Mouse (Mus musculus) c-Kit-positive CD71-positive TER-119-negative erythroid progenitor cells, embryonic 14.5 days (primary cell): ENCODE data around the gene Birc5.

Source experiments
- DNase-seq: peaks from one replicate; pipeline ENCODE4 v3.0.0-alpha.2; 2013; ENCODE audit warnings: low read depth

The Birc5 gene

DNA sequence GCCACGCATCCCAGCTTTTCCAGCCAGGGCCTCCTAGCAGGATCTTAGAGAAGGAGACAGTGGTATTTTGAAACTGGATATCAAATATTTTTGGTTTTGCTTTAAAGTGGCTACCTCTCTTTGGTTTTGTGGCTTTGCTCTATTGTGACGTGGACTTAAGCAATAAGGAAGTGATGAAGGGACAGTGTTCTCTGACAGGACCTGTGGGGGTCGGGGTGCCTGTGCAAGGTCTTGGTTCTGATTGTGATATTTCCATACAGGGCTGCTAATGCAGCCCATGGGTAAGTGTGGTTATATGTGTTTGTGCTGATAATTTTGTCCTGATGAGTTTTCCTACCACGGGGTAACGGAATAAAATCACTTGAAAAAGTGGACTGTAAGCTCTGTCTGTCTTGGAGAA, 6.3 kb downstream of the Birc5 start:
- DNase-seq = no peak

DNA sequence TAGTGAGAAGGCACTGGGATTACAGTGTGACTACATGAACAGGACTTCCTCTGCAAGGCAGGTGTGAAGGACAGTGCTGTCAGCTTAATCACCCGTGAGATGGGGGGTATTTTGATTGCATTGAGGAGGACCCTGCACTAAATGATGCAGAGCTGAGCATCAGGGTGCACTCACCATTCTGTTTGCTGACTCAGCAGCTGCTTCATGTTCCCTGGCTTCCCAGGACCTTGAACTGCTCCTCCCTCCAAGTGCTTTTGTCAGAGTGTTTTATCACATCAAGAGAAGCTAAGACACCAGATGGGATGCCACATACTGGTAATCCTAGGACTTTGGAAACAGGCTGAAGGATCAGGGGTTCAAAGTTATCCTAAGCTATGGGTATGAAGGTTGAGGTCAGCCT, 6.9 kb downstream of the Birc5 start:
- DNase-seq = no peak

DNA sequence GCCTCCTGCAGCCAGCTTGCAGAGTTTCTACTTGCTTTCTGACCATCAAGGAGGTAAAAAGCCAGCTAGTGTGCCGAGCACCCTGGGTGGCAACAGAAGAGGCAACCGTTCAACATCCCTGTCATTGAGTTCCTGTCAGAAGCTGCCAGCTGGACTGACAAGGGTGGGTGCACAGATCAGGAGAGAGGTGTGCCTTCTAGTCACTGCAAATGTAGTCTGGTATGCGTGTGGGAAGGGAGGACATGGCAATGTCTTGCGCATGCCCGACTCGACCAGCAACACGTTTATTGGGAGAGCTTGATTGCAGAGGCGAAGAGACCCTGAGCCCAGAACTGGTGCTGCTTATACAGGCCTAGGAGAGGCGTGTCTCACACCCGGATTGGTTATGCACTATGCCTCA, 8.4 kb downstream of the Birc5 start:
- no peak for DNase-seq

DNA sequence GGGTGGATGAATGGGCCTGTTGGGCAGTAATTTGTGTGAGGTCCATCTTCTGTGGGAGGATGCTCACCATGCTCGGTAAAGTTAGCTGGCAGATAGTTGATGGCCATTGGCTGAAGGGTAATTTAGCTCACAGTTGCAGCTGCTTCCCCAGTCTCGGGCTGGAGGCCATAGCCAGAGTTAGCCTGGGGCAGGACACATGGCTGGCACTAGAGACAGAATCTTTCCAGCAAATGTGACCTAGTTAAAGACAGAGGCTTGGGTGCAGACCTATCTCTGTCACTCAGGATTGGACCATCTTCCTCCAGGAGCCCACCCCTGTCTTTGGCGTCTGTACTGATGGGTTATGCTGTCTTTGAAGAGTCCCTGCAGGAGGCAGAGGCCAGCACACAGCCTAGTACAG, 9.3 kb downstream of the Birc5 start:
- DNase-seq = no peak

DNA sequence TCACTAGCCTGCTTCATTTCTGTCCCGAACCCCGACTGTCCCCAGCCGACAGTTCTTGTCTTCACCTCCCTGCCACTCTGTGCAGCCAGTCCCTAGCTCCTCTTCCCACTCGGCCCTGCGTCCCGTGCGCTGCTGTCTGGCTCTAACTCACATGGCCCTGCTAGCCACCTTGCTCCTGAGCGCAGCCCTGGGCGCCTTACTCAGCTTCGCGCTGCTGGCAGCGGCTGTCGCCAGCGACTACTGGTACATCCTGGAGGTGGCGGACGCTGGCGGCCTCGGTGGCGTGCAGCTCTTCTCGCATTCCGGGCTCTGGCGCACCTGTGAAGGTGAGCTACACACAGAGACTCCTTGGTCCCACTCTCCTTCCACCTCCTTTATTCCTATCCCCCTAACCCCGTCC, 11.6 kb downstream of the Birc5 start, which contains the start of gene Tmem235:
TSS of gene Tmem235 (plus strand) at position 152 of the 400 bp plus-strand sequence.
- no peak for DNase-seq

DNA sequence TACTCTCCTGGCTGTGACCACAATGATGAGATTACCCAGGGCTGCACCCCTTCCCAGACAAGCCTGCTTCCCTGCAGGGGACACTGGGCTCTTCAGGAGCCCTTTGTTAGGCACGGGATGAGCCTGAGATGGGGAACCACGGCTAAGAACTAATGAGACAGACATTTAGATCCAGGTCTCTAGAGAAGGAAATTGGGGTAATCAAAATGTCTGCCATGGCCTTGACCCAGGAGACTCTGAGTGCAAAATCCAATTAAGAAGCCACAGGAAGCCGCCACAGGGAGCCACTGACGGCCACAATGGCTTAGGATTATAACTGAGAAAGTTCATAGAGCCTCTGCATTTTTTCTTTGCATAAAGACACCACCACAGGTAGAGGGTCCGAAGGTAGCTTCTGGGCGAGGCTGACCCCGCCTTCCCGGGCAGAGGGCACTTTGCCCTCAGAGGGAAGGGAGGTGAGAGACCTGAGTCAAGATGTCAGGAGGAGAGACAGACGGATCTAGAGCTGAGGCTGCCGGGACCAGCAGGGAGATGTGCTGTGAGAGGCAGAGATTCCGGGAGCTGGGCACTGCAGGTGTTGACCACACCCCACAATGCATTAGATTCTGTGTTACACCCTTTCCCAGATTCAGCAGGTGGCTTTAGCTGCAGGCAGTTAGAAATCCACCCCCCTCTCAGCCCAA, 14.3 kb downstream of the Birc5 start:
- DNase-seq = no peak

DNA sequence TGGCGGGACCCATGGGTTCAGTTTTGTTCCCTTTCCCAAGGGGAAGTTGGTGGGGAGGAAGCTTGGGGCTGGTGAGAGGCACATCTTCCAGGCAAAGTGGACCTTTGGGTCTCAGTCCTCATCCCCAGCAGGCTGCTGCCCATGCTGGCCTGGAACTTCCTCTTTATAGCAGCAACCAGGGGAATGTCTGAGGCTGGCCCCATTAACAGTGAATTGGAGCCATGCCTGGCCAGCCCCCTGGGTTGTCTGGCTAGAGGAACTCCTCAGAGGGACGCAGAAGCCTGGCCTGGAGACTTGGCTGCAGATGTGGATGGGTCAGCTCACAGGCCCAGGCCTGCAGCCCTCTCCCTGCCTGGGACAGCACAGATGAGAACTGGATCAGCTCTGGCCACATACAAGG, 15.8 kb downstream of the Birc5 start:
- no peak for DNase-seq

DNA sequence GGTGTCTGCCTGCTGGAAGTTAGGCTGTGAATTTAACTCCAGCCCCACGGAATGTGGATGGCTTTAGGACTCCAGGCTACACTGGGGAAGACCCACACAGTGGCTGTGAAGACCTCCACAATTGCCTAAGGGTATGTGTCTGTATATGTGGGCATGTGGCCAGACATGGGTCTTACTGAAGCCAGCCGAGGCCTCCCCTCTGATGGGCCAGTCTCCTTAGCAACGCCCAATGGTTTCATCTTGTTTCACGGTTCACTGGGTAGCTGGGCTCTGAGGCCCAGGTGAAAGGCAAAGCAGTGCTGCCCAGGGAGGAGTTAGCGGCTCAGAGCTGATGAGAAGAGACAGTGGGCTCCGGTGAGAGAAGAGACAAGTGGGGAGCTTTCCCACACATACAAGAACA, 16.9 kb downstream of the Birc5 start:
- no peak for DNase-seq

DNA sequence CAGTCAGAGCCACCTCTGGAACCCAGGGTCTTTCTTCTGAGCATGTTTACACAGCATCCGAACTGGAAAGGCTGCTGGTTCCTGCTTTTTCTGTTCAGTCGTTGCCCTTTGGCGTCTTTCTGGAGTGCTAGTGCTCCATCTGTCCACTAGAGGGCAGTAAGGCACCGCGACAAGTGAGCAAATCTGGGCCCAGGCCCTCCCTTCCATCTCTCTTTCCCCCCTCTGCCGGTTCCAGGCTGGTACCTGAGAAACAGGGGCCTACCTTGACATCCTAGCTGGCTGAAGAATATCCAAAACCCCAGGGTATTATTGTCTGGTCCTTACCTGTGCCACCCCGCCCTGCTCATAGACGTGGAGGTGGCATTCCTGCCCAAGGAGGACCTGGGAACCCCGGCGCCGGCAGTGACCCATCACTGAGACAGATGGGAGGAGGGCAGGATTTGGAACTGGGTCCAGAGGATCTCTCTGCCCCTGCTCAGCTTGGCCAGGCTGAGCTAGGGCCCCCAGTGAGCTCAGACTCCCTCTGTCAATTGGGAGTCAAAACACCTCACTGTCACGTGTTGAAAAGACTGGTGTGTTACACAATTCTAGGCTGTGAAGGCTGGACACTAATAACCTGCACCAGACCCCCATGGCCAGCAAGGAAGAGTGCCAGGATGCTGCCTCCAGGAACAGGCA, 21.8 kb downstream of the Birc5 start:
- DNase-seq = peak; percentile 52

DNA sequence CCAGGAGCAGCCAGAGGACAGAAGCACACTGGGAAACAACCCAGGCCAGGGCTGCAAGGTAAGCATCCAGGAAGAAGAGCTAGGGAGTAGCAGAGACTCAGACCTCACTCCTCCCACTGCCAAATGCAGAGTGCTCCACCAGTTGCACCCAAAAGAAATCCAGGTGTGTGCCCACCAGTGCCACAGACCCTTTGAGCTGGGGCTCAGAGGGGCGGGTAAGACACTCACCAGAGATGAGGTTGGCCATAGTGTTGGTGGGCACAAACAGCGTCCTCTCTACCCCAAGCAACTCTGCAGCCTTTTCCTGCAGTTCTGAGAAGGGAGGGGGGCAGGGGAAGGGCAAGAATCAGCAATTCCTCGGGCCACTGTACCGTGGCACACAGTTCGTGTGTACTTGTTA, 22.3 kb downstream of the Birc5 start:
- no peak for DNase-seq

DNA sequence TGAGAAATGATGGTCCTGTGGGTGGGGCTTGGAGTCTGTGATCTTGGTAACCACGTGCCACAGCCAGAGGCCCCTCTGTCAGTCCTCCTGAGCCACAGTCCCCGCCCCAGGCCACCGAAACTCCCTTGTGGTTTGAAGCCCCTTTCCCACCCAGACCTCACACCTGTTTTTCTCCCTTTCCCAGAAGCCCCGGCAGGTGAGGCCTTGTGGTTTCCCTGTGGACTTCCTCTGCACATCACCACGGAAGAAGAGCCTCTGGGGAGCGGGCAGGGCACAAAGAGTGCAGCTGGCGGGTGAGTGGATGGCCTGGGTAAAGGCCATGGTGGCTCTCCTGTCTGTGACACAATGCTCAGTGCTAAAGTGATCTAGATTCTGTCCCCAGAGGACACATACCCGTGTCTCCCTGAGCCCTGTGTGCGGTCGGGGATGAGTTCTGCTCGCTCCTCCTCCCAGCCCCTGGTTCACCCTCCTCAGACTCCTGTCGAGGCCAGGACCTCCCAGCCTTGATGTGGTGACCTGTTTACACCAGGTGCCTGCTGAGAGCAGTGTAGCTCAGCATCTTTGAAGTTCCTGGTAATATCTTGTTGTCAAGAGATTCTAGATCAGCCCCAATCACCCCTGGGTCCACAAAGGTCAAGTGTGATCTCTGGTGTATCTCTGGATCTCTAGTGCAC, 23.0 kb downstream of the Birc5 start:
- DNase-seq = no peak

DNA sequence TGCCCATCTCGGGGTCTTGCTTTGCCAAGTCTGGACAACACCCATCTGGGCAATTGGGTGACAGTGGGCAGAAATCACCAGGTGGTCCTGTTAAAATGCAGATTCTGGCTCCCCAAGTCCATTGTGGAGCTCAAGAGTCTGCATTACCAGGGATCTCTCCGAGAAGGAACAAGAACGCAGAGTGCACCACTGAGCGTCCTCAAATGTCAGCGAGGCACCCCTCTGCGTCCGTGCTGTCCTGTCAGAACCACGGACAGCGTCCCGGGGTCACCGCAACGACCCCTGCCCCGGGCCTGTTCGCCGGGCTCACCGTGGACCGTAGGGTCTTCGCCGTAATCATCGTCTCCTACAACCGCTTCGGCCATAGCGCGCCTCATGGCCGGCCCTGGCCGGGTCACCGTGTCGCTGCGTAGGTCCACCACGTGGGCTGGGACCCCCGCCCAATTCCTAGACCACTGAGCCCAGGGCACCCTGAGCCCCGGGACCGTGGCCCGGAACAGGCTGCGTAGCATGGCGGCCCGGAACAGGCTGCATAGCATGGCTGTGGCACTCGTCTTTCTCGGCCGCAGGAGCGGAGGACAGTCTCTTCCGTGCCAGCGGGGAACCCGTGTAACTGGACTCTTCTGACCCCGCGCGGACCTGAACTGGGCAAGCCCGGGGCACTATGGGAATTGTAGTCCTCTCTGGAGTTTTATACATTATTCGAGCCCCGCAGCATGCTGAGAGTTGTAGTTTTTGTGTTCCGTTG, 24.0 kb downstream of the Birc5 start, which contains the start of gene Tha1:
TSS of gene Tha1 (minus strand) at position 621 of the 748 bp plus-strand sequence.
- DNase-seq = no peak

DNA sequence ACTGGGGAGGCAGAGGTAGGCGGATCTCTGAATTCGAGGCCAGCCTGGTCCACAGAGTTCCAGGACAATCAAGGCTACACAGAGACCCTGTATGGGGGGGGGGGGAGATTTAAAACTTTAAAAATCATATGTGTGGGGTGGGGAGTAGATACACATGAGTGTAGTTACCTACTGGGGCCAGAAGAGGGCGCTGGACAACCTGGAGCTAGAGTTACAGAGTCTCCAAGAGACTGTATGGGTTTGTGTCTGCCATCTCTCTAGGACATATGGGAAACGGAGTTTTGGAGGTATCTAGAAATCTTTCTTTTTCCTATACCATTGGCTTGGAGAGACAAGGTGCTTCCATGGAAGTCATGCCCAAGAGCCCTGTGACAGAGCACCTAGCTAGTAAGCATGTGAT, 25.4 kb downstream of the Birc5 start:
- no peak for DNase-seq

DNA sequence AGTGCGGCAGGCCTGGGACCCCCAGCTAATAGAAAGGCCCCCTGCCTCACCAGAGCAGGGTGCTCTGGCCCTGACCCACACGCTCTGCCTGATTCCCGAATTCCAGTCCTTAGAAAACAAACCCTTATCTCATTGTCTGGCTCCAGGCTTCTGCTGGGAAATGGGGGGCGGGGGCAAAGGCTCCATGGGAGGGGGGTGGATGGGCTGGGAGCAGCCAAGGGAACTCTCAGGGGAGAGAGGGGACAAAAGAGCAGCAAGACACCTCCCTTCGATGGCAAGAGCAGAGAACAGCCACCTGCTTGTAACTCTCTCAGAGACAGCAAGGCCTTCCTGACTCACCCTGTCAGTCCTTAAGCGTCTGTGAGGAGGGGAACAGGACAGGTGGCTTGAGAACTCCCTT, 26.6 kb downstream of the Birc5 start:
- no peak for DNase-seq

DNA sequence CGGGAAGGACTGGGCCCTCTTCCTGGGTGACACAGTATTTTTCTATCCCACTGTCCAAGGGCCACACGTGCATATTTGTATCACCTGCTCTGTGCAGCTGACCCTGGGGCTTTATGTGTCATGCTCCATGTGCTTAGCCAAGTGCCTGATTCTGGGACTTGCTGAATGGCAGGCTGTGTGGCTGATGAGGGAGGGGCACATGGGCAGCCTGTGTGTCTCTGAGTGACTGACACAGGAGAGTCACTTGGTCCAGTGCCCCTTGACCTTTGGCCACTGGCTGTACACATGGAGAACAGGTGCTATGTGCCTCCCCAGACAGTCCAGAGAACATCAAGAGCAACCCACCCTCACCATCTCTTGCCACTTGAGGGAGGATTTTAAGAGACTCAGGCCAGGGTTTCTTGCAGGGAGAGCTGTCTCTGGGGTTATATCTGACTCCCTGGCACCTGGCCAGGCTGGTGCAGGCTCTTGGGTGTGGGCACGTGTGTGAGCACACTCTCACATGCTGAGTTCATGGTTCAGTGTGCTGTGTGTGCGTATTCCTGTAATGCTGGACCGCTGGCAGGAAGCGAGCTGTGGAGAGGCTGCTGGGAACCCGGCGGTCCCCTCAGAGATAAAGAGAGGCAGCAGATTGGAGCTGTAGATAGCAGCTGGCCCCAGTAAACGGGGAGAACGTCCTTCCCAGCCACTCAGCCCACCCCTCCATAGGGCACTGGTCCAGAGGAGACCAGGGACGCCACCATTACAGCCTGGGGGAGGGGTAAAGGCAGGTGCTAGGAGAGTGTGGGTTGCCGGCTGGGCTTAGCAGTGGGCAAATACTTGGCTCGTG, 29.1 kb downstream of the Birc5 start:
- DNase-seq = no peak

DNA sequence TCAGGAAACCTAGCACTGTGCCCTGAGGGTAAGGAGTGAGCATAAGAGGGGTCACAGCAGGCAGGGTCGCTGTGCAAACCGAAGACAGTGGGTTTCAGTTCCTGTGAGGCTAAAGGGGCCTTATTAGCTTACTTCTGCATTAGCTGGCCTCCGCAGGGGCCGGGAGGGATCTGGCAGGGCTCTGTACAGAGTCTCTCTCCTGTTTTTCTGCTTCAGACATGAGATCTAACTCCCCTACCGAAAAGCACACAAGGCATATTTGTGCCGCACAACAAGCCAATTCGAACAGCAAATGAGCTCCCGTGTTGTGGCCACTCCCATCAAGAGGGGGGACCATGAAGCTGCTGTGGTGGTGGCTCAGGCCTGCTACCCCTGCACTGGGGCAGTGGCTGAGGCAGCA, 29.8 kb downstream of the Birc5 start:
- no peak for DNase-seq

DNA sequence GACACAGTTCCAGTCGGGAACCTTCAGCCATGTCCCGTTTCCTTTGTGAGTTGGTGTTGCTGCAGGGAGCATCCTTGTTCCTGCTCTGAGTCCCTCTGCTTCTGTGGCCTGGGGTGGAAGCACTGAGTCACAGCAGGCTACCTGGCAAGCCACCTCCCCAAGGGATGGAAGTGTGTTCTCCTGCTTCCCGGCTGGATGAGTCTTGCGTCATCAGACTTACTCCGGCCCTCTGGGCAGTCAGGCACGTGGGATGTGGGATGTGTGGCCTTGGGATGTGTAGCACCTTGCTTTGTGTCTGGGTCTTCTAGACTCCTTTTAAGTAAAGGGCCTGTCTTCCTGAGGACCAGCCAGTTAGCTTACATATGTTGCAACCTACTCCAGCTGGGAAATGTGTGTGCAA, 30.6 kb downstream of the Birc5 start:
- no peak for DNase-seq

DNA sequence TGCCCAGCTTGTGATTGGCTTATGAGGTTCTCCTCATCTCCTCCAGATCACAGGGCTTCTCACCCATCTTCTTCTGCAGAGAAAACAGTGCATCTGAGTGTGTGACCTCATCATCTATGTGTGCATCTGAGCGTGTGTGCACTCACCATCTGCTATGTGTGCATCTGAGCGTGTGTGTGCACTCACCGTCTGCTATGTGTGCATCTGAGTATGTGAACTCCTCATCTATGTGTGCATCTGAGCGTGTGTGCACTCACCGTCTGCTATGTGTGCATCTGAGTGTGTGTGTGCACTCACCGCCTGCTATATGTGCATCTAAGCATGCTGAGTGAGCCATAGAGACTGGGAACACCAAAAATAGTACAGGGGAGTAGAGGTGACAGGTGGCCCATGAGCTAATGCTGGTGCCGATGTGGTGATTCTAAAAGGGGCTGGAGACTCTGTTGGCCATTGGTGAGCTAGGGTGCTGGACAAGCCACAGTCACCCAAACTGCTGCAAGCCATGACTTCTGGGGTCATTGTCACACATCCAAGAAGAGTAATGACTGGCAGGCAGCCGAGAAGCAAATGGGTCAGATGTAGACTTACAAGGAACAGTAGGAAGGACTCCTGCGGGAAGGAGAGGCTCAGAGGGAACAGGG, 31.4 kb downstream of the Birc5 start:
- DNase-seq = no peak

DNA sequence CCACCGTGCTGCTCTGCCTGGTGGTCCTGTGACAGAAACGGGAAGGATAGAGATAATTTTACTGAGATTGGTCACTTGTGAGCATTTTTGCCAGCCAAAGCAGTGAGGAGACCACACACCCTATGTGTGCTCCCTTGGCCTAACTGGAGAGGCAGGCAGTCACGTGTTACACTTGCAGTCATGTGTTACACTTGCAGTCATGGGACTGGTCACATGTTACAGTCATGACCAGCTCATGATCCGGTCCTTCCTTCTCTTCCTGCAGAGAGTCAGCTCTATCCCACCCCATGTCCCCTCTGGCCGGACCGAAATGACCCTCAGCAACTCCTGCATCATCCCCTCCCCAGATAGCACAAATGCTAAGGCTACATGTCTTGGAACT, 31.9 kb downstream of the Birc5 start:
- DNase-seq = no peak

DNA sequence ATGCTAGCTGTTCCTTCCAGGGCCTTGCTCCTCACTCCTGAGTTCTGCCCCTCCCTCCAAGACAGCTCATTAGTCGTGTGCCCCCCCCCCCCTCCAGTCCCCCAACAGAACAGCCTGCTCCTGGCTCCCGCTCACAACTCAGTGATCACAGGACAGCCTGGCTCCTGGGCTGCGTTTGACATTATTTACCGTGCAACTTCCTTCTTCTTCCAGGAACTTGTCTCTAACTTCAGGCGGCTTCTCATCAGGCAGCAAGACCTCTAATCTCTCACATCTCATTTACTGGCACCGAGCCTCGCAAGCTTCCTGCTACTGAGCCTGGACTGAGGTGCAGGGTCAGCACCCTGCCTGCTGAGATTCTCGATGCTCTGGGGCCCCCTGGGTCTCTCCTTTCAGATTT, 32.7 kb downstream of the Birc5 start:
- no peak for DNase-seq

DNA sequence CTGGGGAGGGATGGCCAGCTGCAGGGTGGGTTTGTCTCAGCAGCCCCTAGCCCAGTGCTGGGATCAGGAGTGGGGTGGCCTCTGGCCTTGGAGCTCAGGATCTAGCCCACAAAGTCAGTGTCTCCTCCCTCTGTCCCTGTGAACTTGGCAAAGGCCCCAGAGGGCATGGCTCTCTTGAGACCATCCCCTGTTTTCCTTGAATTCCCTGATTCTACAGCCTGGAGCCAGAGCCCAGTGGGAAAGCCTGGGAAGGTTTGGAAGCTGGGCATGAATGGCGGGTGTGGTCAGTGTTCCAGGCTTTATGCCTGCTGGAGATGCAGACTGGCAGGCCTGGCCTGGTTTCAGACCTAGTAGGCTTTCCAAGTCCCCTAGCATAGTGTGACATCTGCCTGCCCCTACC, 33.2 kb downstream of the Birc5 start:
- DNase-seq = no peak
